In the genomic region with DNA sequence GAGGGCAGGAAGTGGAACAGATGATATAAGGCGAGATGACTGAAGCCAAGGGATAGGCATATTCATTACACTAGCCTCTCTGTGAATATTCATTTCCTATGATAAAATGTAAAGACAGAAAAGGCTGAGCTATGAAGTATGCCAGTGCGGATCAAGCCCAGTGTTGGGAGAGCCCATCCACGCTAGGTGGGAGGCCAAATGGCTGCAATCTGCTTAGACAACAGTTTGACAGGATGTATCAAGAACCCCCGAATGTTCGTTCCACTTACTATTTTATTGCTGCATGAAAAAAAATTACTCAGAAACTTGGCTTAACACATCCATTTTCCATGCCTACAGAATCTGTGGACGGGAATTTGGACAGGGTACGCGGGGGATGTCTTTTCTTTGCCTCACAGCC, we compare ENCODE assay signal across 11 mouse cellular contexts.
"Had no signal": no experiment of that assay in that cellular context is flagged by ENCODE, and none has a peak within 500 bp of the region (broad histone marks: within the 10 kb centered on the region; RNA-seq: fewer than 3 reads in every experiment).

No protein-coding gene starts in this region.

- H3K4me3 ChIP-seq: limb, embryonic 13.5 days; midbrain, embryonic 13.5 days had no signal

- H3K27ac ChIP-seq: kidney, postnatal 0 days; limb, embryonic 13.5 days; liver, embryonic 14.5 days; midbrain, embryonic 13.5 days had no signal

- H3K4me2 ChIP-seq: limb, embryonic 13.5 days; midbrain, embryonic 13.5 days had no signal

- ATAC-seq: inflammation-experienced regulatory T-cells, adult 6 months; intestine, postnatal 0 days; midbrain, embryonic 13.5 days had no signal

- H3K36me3 ChIP-seq: limb, embryonic 13.5 days; midbrain, embryonic 13.5 days had no signal

- H3K4me1 ChIP-seq: limb, embryonic 13.5 days; midbrain, embryonic 13.5 days had no signal

- DNase-seq: kidney, adult 9 months; kidney, postnatal 36 days; lung, adult 18-20 months; lung, postnatal 36 days; thymus, postnatal 36 days had no signal

- H3K27me3 ChIP-seq: limb, embryonic 13.5 days; midbrain, embryonic 13.5 days had no signal

- H3K9ac ChIP-seq: limb, embryonic 13.5 days; liver, embryonic 14.5 days; midbrain, embryonic 13.5 days had no signal

- H3K9me3 ChIP-seq: limb, embryonic 13.5 days; midbrain, embryonic 13.5 days had no signal
